Mouse (Mus musculus): ENCODE data around the gene Dhh. TPM values are rescaled to one million over a fixed set of nuclear protein-coding genes. Genes with fewer than 3 reads are reported as not detected.
A peak's percentile ranks its signal among the peaks of the same experiment; 100 is the strongest.

The Dhh gene
- polyA plus RNA-seq, 1 experiment from 2014 or later, result 4.6 TPM

DNA sequence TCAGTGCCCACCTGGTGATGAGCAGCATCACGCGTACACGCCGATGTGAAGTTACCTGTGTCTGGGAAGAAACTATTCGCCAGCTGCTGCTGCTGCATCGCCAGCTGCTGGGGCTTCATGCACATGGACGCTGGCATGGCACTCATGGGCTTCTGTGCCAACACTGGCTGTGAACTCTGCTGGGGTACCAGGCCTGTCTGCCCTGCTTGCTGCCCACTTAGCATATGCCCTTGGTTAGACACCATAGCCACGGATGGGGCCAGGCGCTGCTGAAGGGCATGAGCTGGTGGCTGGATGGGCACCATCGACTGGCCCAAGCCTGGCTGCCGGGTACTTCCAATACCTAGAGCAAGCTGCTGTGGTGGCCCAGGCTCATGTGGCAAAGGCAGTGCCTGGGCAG is 49.2 kb downstream of the Dhh start:
- peaks cover 100% of the 10 kb centered on the region for H3K36me3 ChIP-seq
- H3K27ac ChIP-seq (ENCODE audit: poor library complexity, severe bottlenecking), result no peak overlapping the region
- H3K4me1 ChIP-seq (replicated peaks), result no peaks in the 10 kb centered on the region
- 0 out of 2 replicates have a peak overlapping the region, but pooled peaks have one; percentile 14 for H3K9ac ChIP-seq
- 93% methylated on average over 11 of the region's 11 CpGs for WGBS
- no peak overlapping the region for H3K4me2 ChIP-seq
- no peaks in the 10 kb centered on the region for H3K27me3 ChIP-seq (replicated peaks)
- H3K9me3 ChIP-seq (replicated peaks), result no peaks in the 10 kb centered on the region
- no peak for ATAC-seq (ENCODE audit: insufficient number of reproducible peaks, low FRiP score)
- H3K4me3 ChIP-seq, result no peak overlapping the region

DNA sequence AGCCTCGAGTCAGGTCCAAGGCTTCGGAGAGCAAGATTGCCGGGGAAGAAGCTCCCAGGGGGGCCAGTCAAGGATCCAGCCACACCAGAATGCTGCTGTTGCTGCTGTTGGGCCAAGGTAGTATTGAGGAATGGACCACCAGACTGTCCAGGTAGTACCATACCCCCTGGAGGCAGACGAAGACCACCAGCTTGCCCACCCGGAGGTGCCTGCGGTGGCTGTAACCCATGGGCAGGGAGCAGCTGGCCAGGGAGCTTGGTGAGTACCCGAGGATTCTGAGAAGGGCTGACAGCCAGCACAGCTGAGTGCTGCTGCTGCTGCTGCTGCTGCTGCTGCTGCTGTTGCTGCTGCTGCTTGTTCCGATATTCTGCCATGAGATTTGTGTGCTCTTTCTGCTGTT is 52.2 kb downstream of the Dhh start:
- Histone ChIP-seq H3K4me3 (no peak overlapping the region), H3K27ac (ENCODE audit: poor library complexity, severe bottlenecking) (no peak overlapping the region), H3K9ac (no peak overlapping the region), H3K9me3 (replicated peaks) (no peaks in the 10 kb centered on the region), H3K36me3 (peaks cover 100% of the 10 kb centered on the region), H3K27me3 (replicated peaks) (no peaks in the 10 kb centered on the region), H3K4me1 (replicated peaks) (no peaks in the 10 kb centered on the region), H3K4me2 (no peak overlapping the region)
- 86% methylated on average over 8 of the region's 8 CpGs for WGBS
- no peak for ATAC-seq (ENCODE audit: insufficient number of reproducible peaks, low FRiP score)

DNA sequence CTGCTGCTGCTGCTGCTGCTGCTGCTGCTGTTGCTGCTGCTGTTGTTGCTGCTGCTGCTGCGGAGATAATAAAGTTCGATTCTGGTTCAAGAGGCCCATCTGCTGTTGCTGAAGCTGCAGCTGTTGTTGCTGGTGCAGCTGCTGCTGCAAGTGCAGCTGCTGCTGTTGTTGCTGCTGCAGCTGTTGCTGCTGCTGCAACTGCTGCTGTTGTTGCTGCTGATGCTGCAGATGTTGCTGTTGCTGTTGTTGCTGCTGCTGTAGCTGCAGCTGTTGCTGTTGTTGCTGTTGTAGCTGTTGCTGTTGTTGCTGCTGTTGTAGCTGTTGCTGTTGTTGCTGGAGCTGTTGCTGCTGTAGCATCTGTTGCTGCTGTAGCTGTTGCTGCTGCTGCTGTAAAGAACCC is 53.2 kb downstream of the Dhh start:
- ATAC-seq (ENCODE audit: insufficient number of reproducible peaks, low FRiP score), result no peak
- H3K4me2 ChIP-seq, result no peak overlapping the region
- H3K36me3 ChIP-seq, result peaks cover 100% of the 10 kb centered on the region
- H3K4me1 ChIP-seq (replicated peaks), result no peaks in the 10 kb centered on the region
- H3K9me3 ChIP-seq (replicated peaks), result no peaks in the 10 kb centered on the region
- no peak overlapping the region for H3K27ac ChIP-seq (ENCODE audit: poor library complexity, severe bottlenecking)
- no peak overlapping the region for H3K9ac ChIP-seq
- H3K4me3 ChIP-seq, result no peak overlapping the region
- no peaks in the 10 kb centered on the region for H3K27me3 ChIP-seq (replicated peaks)
- 86% methylated on average over 2 of the region's 2 CpGs for WGBS

DNA sequence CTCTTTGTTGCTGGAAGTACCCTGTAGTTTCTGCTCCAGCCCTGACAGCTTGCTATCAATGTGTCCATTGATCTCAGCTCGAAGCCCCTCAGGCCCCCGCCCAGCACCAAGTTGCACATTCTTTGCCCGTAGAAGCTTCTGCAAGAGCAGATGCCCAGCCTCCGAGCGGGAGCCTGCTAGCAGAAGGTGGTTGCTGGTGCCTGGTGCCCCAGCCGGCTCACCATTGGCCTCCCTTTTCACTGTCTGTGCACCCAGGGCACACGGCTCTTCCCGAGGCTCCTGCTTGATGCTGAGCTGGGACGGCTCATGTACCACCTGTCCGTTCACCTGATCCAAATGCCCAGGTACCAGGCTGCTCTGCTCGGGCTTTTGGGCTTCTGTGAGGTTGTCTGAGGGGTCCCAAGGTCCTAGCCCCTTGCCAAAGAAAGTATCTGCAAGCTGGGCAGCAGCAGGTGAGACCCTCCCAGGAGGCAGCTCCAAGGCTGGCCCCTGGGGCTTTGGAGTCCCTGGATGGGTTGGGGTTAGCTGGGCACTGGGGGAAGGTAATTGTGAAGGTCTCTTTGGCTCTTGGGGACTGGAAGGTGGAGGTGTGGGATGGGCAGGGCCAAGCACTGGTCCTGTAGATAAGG is 54.6 kb downstream of the Dhh start:
- H3K4me3 ChIP-seq, result no peak overlapping the region
- no peak overlapping the region for H3K27ac ChIP-seq (ENCODE audit: poor library complexity, severe bottlenecking)
- no peak for ATAC-seq (ENCODE audit: insufficient number of reproducible peaks, low FRiP score)
- no peak overlapping the region for H3K4me2 ChIP-seq
- H3K9ac ChIP-seq, result no peak overlapping the region
- WGBS, result 89% methylated on average over 11 of the region's 11 CpGs
- H3K9me3 ChIP-seq (replicated peaks), result no peaks in the 10 kb centered on the region
- H3K36me3 ChIP-seq, result peaks cover 100% of the 10 kb centered on the region
- H3K27me3 ChIP-seq (replicated peaks), result no peaks in the 10 kb centered on the region
- no peaks in the 10 kb centered on the region for H3K4me1 ChIP-seq (replicated peaks)

Other genes with a start within 250 kb of the Dhh start
- gene Ddx23, start 235.6 kb downstream of the Dhh start, polyA plus RNA-seq (2016; fragmentation: Nextera tagmentation; extraction: Ambion mirVana), result 15.0 and 16.4 TPM in 2 replicates
- gene Rnd1, start 221.1 kb downstream of the Dhh start, polyA plus RNA-seq (2016; fragmentation: Nextera tagmentation; extraction: Ambion mirVana), result 0.91 and 1.1 TPM in 2 replicates
- gene Ccdc65, start 190.3 kb downstream of the Dhh start, polyA plus RNA-seq (2016; fragmentation: Nextera tagmentation; extraction: Ambion mirVana), result 0.33 and 0.62 TPM in 2 replicates
- 13.2 and 17.8 TPM in 2 replicates for gene Fkbp11, start 170.3 kb downstream of the Dhh start, polyA plus RNA-seq (2016; fragmentation: Nextera tagmentation; extraction: Ambion mirVana)
- gene Arf3, start 135.3 kb downstream of the Dhh start, polyA plus RNA-seq (2016; fragmentation: Nextera tagmentation; extraction: Ambion mirVana), result 46.3 and 46.9 TPM in 2 replicates
- not detected in 2 replicates for gene Wnt10b, start 120.4 kb downstream of the Dhh start, polyA plus RNA-seq (2016; fragmentation: Nextera tagmentation; extraction: Ambion mirVana)
- not detected in 2 replicates for gene Wnt1, start 108.7 kb downstream of the Dhh start, polyA plus RNA-seq (2016; fragmentation: Nextera tagmentation; extraction: Ambion mirVana)
- 0.04 and 0.14 TPM in 2 replicates for gene Ddn, start 89.0 kb downstream of the Dhh start, polyA plus RNA-seq (2016; fragmentation: Nextera tagmentation; extraction: Ambion mirVana)
- gene Prkag1, start 67.0 kb downstream of the Dhh start, polyA plus RNA-seq (2016; fragmentation: Nextera tagmentation; extraction: Ambion mirVana), result 81.5 and 83.5 TPM in 2 replicates
- gene Kmt2d, start 27.3 kb downstream of the Dhh start, polyA plus RNA-seq (2016; fragmentation: Nextera tagmentation; extraction: Ambion mirVana), result 9.2 and 10.3 TPM in 2 replicates
- gene Rhebl1, start 4.0 kb downstream of the Dhh start, polyA plus RNA-seq (2016; fragmentation: Nextera tagmentation; extraction: Ambion mirVana), result 4.3 and 6.1 TPM in 2 replicates
- 16.9 and 17.2 TPM in 2 replicates for gene Lmbr1l, start 19.7 kb upstream of the Dhh start, polyA plus RNA-seq (2016; fragmentation: Nextera tagmentation; extraction: Ambion mirVana)
- gene Tuba1b, start 36.0 kb upstream of the Dhh start, polyA plus RNA-seq (2016; fragmentation: Nextera tagmentation; extraction: Ambion mirVana), result 1,481 and 1,517 TPM in 2 replicates
- not detected in 2 replicates for gene Gm49450, start 55.0 kb upstream of the Dhh start, polyA plus RNA-seq (2016; fragmentation: Nextera tagmentation; extraction: Ambion mirVana)
- gene Tuba1a, start 55.2 kb upstream of the Dhh start, polyA plus RNA-seq (2016; fragmentation: Nextera tagmentation; extraction: Ambion mirVana), result 1,110 and 1,118 TPM in 2 replicates
- gene Tuba1c, start 131.4 kb upstream of the Dhh start, polyA plus RNA-seq (2016; fragmentation: Nextera tagmentation; extraction: Ambion mirVana), result 135 and 139 TPM in 2 replicates
- 0.22 and 0.50 TPM in 2 replicates for gene Prph, start 156.6 kb upstream of the Dhh start, polyA plus RNA-seq (2016; fragmentation: Nextera tagmentation; extraction: Ambion mirVana)
- 27.2 and 28.0 TPM in 2 replicates for gene Troap, start 176.0 kb upstream of the Dhh start, polyA plus RNA-seq (2016; fragmentation: Nextera tagmentation; extraction: Ambion mirVana)
- 0.34 and 0.46 TPM in 2 replicates for gene C1ql4, start 189.3 kb upstream of the Dhh start, polyA plus RNA-seq (2016; fragmentation: Nextera tagmentation; extraction: Ambion mirVana)
- 1.2 TPM in 2 replicates for gene Dnajc22, start 194.6 kb upstream of the Dhh start, polyA plus RNA-seq (2016; fragmentation: Nextera tagmentation; extraction: Ambion mirVana)
- gene Spats2, start 227.4 kb upstream of the Dhh start, polyA plus RNA-seq (2016; fragmentation: Nextera tagmentation; extraction: Ambion mirVana), result 57.2 and 58.5 TPM in 2 replicates